Mouse (Mus musculus): ENCODE measurements around the gene Litaf. TPM values are rescaled to one million over a fixed set of nuclear protein-coding genes. Genes with fewer than 3 reads are reported as not detected.

The Litaf gene
- polyA plus RNA-seq, 1 experiment = 17.6 TPM

- no peak overlapping the region for H3K4me3 ChIP-seq (ENCODE audit: insufficient read depth, low read depth, low read length)
- H3K4me1 ChIP-seq (ENCODE audit: control insufficient read depth, insufficient read depth, insufficient read length, low read length) = no peaks in the 10 kb centered on the region
- H3K27ac ChIP-seq (replicated peaks; ENCODE audit: low read depth, low read length) = no peak overlapping the region
Measured at GRCm38 (mm10) chr16:10916271-10916670, 149.7 kb downstream of the Litaf start.

GRCm38 (mm10) chr16:10915066-10915465 lies 150.9 kb downstream of the Litaf start:
- no peak overlapping the region for H3K27ac ChIP-seq (replicated peaks; ENCODE audit: low read depth, low read length)
- no peaks in the 10 kb centered on the region for H3K4me1 ChIP-seq (ENCODE audit: control insufficient read depth, insufficient read depth, insufficient read length, low read length)
- H3K4me3 ChIP-seq (ENCODE audit: insufficient read depth, low read depth, low read length) = no peak overlapping the region

- Histone ChIP-seq H3K4me1 (ENCODE audit: control insufficient read depth, insufficient read depth, insufficient read length, low read length) (no peaks in the 10 kb centered on the region), H3K4me3 (ENCODE audit: insufficient read depth, low read depth, low read length) (no peak overlapping the region), H3K27ac (replicated peaks; ENCODE audit: low read depth, low read length) (no peak overlapping the region)
Measured at GRCm38 (mm10) chr16:10911061-10911460, 154.9 kb downstream of the Litaf start.

- Histone ChIP-seq H3K27ac (replicated peaks; ENCODE audit: low read depth, low read length) (no peak overlapping the region), H3K4me1 (ENCODE audit: control insufficient read depth, insufficient read depth, insufficient read length, low read length) (no peaks in the 10 kb centered on the region), H3K4me3 (ENCODE audit: insufficient read depth, low read depth, low read length) (no peak overlapping the region)
Measured at GRCm38 (mm10) chr16:10910541-10910940, 155.4 kb downstream of the Litaf start.

Other genes with a start within 250 kb of the Litaf start
- not detected in 2 replicates for gene Rmi2, start 231.1 kb downstream of the Litaf start, polyA plus RNA-seq (2012; ENCODE audit: insufficient read depth, insufficient read length, missing spikeins)
- gene Snn, start 5.2 kb downstream of the Litaf start, polyA plus RNA-seq (2012; ENCODE audit: insufficient read depth, insufficient read length, missing spikeins) = 6.4 and 7.7 TPM in 2 replicates
- gene Txndc11, start 68.5 kb upstream of the Litaf start, polyA plus RNA-seq (2012; ENCODE audit: insufficient read depth, insufficient read length, missing spikeins) = 12.3 and 12.6 TPM in 2 replicates
- gene Zc3h7a, start 110.2 kb upstream of the Litaf start, polyA plus RNA-seq (2012; ENCODE audit: insufficient read depth, insufficient read length, missing spikeins) = 21.5 and 24.2 TPM in 2 replicates
- 49.0 and 53.6 TPM in 2 replicates for gene Rsl1d1, start 137.2 kb upstream of the Litaf start, polyA plus RNA-seq (2012; ENCODE audit: insufficient read depth, insufficient read length, missing spikeins)
- gene Gspt1, start 188.2 kb upstream of the Litaf start, polyA plus RNA-seq (2012; ENCODE audit: insufficient read depth, insufficient read length, missing spikeins) = 97.8 and 117 TPM in 2 replicates
- not detected in 2 replicates for gene Tnfrsf17, start 247.7 kb upstream of the Litaf start, polyA plus RNA-seq (2012; ENCODE audit: insufficient read depth, insufficient read length, missing spikeins)

Measured in brown adipose tissue, adult 24 weeks (tissue).